Mouse (Mus musculus): ENCODE data around the gene Cutal. TPM values are rescaled to one million over a fixed set of nuclear protein-coding genes. Genes with fewer than 3 reads are reported as not detected.

The Cutal gene
- total RNA-seq, 2 experiments from 2014 or later: 1.1 to 1.2 TPM

DNA sequence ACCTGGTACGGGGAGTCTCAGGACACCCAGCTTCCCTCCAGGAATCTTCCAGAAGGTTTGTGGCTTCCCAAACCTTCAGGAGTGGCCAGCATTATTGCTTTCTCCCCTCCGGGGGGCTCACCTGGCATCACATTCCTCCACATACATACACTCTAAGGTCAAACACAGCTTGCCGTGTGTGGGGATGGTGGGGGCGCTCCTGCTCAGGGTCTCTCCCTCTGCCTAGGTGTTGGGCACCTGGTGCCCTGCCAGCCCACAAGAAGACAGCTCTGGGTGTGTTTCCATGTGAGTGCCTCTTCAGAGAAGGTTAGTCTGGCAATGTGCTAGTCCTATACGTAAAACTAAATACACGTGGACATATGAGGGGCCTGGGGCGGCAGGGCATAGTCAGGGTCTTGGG is 38.4 kb downstream of the Cutal start:
- intact Hi-C loops (cut with DNase I): no loop called here
- no peak for DNase-seq

- intact Hi-C loops (cut with DNase I): no loop called here
- DNase-seq: peak; percentile 51 to 58
Observed at GRCm38 (mm10) chr2:34913218-34914068, 39.2 kb downstream of the Cutal start, which contains the start of gene Phf19. TSS of gene Phf19 (minus strand) at chr2:34914026.

DNA sequence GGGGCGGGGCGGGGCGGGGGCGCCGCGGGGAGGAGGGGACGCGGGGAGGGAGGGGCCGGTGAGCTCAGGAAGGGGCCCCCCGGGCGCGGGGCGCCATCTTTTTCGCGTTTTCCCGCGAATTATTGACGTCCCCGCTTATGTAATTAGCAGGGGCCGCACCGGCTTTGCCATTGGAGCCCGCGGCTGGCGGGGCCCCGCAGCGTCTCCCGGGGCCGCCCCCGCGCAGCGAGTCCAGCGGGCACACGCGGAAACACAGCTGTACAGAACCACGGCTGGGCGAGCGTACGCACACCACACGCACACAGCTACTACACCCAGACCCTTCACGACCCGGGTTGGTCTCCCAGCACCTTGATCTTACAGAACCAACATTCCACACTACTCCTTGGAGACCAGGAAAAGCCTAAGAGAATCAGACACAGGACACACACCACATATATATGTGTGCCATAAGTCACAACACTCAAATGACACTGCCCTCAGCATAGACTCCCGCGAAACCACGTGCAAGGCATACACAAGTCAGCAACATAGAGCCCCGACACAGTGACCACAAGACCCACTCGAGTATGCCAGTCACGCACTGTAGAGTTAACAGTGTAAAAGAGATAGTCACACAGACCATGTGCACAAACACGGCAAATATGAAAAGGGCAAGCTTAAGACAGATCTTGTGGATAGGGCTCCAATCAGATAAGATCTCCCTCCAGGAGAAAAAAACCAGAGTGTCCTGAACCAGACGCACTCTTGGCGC is 40.0 kb downstream of the Cutal start:
- intact Hi-C loops (cut with DNase I): no loop called here
- DNase-seq: peak; percentile 45 to 60

DNA sequence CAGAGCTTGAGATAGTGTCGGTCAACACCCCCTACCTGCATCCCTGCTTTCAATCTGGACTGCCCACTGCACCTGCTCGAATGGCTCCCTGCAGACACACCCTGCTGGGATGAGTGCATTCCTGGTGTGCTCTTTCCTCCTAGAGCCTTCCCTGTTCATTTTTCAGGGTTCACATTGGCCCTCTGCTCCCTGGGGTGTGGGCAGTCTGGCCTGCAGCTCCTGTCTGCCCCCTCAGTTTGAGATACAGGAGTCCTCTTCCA is 40.6 kb downstream of the Cutal start:
- DNase-seq: no peak
- intact Hi-C loops (cut with DNase I): no loop called here

- intact Hi-C loops (cut with DNase I): no loop called here
- no peak for DNase-seq
Observed at GRCm38 (mm10) chr2:34915103-34915502, 40.9 kb downstream of the Cutal start.

DNA sequence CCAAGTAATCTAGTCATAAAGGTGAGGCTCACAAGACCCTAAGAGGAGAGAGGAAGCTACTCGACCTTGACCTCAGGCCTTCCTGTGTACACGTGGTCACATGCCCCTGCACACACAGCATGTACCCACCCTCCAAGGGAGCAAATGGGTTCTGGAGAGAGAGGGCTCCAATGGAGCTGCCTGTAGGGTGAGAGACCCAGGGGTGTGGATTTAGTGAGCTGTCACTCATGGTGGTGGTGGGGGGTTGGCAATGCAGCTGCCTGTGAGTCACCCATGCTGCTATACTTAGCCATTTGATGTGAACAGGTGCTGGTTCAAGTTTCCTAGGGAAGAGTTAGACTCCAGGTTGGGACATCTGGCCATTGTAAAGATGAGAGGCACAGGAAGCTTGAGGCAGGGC is 45.9 kb downstream of the Cutal start:
- no peak for DNase-seq
- intact Hi-C loops (cut with DNase I): no loop called here

- no peak for DNase-seq
- intact Hi-C loops (cut with DNase I): no loop called here
Observed at GRCm38 (mm10) chr2:34922729-34923128, 48.5 kb downstream of the Cutal start.

DNA sequence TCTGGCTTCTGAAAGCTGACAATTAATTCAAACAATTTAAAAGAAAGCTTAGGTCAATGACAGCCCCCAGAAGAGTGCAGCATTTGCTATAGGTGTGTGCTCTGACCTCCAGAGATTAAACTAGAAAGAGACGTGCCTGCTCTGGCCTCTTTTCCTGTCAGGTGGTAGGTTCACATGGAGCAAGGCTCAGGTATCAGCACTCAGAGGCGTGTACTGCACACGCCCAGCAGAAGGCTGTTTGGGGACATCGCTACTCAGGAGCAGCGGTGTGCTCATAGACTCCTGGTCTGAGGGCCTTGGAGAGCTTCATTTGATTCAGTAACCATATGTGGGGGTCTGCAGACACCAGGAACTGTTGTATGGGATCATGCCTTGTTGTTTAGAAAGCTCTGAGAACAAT is 53.1 kb downstream of the Cutal start:
- intact Hi-C loops (cut with DNase I): no loop called here
- no peak for DNase-seq

GRCm38 (mm10) chr2:34937460-34937859 is 63.3 kb downstream of the Cutal start:
- intact Hi-C loops (cut with DNase I): no loop called here
- DNase-seq: no peak

GRCm38 (mm10) chr2:34938269-34939208 is 64.3 kb downstream of the Cutal start:
- peak; percentile 35 to 50 for DNase-seq
- intact Hi-C loops (cut with DNase I): no loop called here

GRCm38 (mm10) chr2:34940246-34940645 is 66.0 kb downstream of the Cutal start:
- no peak for DNase-seq
- intact Hi-C loops (cut with DNase I): no loop called here

DNA sequence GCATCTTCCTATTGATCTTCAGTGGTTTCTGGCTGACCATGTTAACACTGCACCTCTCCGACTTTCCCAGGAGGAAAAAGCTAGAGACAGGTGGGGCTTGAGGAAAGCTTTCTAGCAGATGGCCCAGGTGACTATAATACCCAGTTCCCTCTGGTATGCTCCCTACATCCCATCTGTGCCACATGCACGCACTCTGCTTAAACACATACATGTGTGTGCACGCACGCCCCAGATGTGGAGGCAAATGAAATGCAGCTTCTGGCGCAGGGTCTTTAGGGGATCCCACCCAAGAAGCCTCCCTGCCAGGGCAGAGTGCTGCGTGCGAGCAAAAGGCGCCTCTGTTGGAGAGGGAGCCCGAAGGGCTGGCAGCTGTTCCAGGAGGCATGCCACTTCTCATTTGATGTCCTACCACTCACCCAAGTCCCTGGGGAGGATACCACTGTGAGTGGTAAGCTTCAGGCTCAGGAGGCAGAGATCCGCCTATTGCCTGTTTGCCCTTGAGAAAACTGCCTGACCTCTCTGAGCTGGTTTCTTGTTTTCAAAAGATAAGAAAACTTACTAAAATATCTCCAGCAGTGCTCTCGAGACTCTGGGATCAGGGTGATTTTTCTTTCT is 67.0 kb downstream of the Cutal start:
- DNase-seq: no peak
- intact Hi-C loops (cut with DNase I): no loop called here

Other genes with a start within 250 kb of the Cutal start
- gene Gapvd1, start 119.2 kb upstream of the Cutal start, total RNA-seq (2021): 10 to 100 TPM; 43.8 to 45.4 TPM
- 100 to 1,000 TPM; 383 to 477 TPM for gene Hspa5, start 102.4 kb upstream of the Cutal start, total RNA-seq (2021)
- gene Rabepk, start 74.5 kb upstream of the Cutal start, total RNA-seq (2021): 10 to 100 TPM in 1 of 2 experiments, 1 to 10 TPM in 1; 9.3 to 13.1 TPM
- gene Fbxw2, start 48.1 kb upstream of the Cutal start, total RNA-seq (2021): 10 to 100 TPM; 60.1 to 61.1 TPM
- not detected for gene Gm34653, start 41.4 kb upstream of the Cutal start, total RNA-seq (2021)
- gene Psmd5, start 572 bp downstream of the Cutal start, total RNA-seq (2021): 10 to 100 TPM; 15.2 to 16.5 TPM
- gene Phf19, start 39.6 kb downstream of the Cutal start, total RNA-seq (2021): 1 to 10 TPM; 1.9 TPM
- gene Traf1, start 87.4 kb downstream of the Cutal start, total RNA-seq (2021): 1 to 10 TPM; 1.3 to 1.7 TPM
- gene Hc, start 187.0 kb downstream of the Cutal start, total RNA-seq (2021): not detected
- gene AI182371, start 227.1 kb downstream of the Cutal start, total RNA-seq (2021): under 1 TPM; 0.12 to 0.22 TPM
- 1 to 10 TPM; 8.7 to 9.2 TPM for gene Cntrl, start 235.1 kb downstream of the Cutal start, total RNA-seq (2021)